Mouse (Mus musculus): Measurements from ENCODE around the gene Stbd1. TPM values are rescaled to one million over a fixed set of nuclear protein-coding genes. Genes with fewer than 3 reads are reported as not detected.

Gene Stbd1
- polyA plus RNA-seq, 1 experiment from 2014 or later = 8.2 TPM

GRCm38 (mm10) chr5:92599030-92599429 is 3.8 kb upstream of the Stbd1 start:
- 83% methylated on average over 10 of the region's 10 CpGs for WGBS
- H3K36me3 ChIP-seq = no peaks in the 10 kb centered on the region

GRCm38 (mm10) chr5:92604452-92605247 is 1.8 kb downstream of the Stbd1 start:
- no peak for DNase-seq (ENCODE audit: low spot score)
- WGBS = 88% methylated on average over 10 of the region's 10 CpGs
- peaks cover 33% of the 10 kb centered on the region for H3K27me3 ChIP-seq (ENCODE audit: insufficient read depth, poor library complexity, severe bottlenecking)
- H3K27ac ChIP-seq = no peak overlapping the region
- H3K36me3 ChIP-seq = no peaks in the 10 kb centered on the region
- H3K4me3 ChIP-seq = no peak overlapping the region
- H3K4me1 ChIP-seq (replicated peaks) = peaks cover 16% of the 10 kb centered on the region; the same call in 1 of the 2 replicates
- H3K9me3 ChIP-seq = no peaks in the 10 kb centered on the region

More at GRCm38 (mm10) chr5:92599030-92599429, 3.8 kb upstream of the Stbd1 start:
- DNase-seq (ENCODE audit: low spot score) = no peak
- Histone ChIP-seq H3K9me3 (no peaks in the 10 kb centered on the region), H3K4me1 (replicated peaks) (peaks cover 16% of the 10 kb centered on the region; the same call in 1 of the 2 replicates), H3K27me3 (ENCODE audit: insufficient read depth, poor library complexity, severe bottlenecking) (peaks cover 21% of the 10 kb centered on the region), H3K27ac (no peak overlapping the region), H3K4me3 (no peak overlapping the region)

DNA sequence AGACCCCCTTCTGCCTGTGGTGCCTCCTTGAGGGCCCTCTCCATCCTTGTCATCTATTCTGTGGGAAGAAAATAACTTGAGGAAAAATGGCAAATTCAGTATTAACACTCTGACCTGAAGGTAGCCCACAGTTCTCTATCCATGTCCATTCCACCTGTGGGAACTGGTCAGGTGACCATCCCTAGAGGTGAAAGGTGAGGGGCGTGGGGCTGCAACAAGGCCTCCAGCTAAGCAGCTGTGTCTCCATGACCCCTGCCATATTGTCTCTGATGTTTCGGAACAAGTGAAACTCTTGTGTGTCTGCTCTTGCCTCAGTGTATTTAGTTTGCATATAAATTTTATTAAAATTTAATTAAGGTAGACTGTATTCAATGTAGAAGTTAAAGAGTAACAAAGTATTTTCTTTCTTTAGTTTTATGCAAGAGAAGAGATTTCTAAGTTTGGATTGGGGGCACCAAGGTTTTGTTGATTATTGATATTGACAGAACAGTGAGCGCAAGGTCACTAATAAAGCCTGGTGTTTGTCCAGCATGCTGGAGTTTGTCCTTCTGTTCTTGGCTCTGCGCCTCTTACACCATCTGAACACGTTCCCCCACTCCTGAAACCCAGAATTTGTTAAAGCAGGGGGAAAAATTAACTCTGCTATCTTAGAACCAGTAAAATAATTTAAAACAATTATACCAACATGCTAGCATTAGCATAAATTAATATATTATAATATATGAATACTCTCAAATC is 4.8 kb downstream of the Stbd1 start:
- Histone ChIP-seq H3K27me3 (ENCODE audit: insufficient read depth, poor library complexity, severe bottlenecking) (peaks cover 18% of the 10 kb centered on the region), H3K9me3 (no peaks in the 10 kb centered on the region), H3K4me1 (replicated peaks) (peaks cover 9% of the 10 kb centered on the region; the same call in 1 of the 2 replicates), H3K27ac (no peak overlapping the region), H3K36me3 (no peaks in the 10 kb centered on the region), H3K4me3 (no peak overlapping the region)
- no peak for DNase-seq (ENCODE audit: low spot score)
- 90% methylated on average over 5 of the region's 5 CpGs for WGBS

- WGBS = 85% methylated on average over 4 of the region's 4 CpGs
Measured at GRCm38 (mm10) chr5:92612756-92613155, 9.9 kb downstream of the Stbd1 start.

DNA sequence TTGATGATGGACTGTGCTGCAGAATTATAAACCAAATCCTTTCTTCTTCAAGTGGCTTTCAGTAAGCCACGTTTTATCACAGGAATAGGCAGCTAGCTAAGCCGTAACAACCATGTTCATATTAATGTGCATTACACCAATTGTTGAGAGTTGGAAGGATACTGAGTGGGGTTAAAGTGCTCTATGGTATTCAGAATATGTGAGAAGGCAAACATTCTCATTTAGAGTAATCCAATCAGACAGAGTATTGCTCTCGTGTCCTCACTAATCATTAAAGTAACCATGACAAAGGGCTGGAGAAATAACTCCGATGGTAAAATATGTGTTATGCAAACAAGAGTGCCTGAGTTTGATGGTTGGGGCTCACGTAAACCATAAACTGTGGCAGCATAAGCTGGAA is 19.0 kb downstream of the Stbd1 start:
- no peak overlapping the region for H3K27ac ChIP-seq
- 84% methylated on average over 5 of the region's 5 CpGs for WGBS
- no peaks in the 10 kb centered on the region for H3K36me3 ChIP-seq
- H3K4me3 ChIP-seq = no peak overlapping the region
- H3K4me1 ChIP-seq (replicated peaks) = no peaks in the 10 kb centered on the region
- H3K9me3 ChIP-seq = peaks cover 5% of the 10 kb centered on the region; the same call in 1 of the 2 replicates
- no peak for DNase-seq (ENCODE audit: low spot score)
- H3K27me3 ChIP-seq (ENCODE audit: insufficient read depth, poor library complexity, severe bottlenecking) = no peaks in the 10 kb centered on the region

More at GRCm38 (mm10) chr5:92612756-92613155, 9.9 kb downstream of the Stbd1 start:
- no peaks in the 10 kb centered on the region for H3K27me3 ChIP-seq (ENCODE audit: insufficient read depth, poor library complexity, severe bottlenecking)
- H3K27ac ChIP-seq = no peak overlapping the region
- no peaks in the 10 kb centered on the region for H3K36me3 ChIP-seq
- H3K4me3 ChIP-seq = no peak overlapping the region
- no peaks in the 10 kb centered on the region for H3K4me1 ChIP-seq (replicated peaks)
- H3K9me3 ChIP-seq = no peaks in the 10 kb centered on the region
- no peak for DNase-seq (ENCODE audit: low spot score)

GRCm38 (mm10) chr5:92627896-92628295 is 25.1 kb downstream of the Stbd1 start:
- no peaks in the 10 kb centered on the region for H3K36me3 ChIP-seq
- H3K27me3 ChIP-seq (ENCODE audit: insufficient read depth, poor library complexity, severe bottlenecking) = no peaks in the 10 kb centered on the region
- H3K9me3 ChIP-seq = peaks cover 5% of the 10 kb centered on the region; the same call in 1 of the 2 replicates
- no peak overlapping the region for H3K27ac ChIP-seq
- no peaks in the 10 kb centered on the region for H3K4me1 ChIP-seq (replicated peaks)
- 85% methylated on average over 7 of the region's 7 CpGs for WGBS
- H3K4me3 ChIP-seq = no peak overlapping the region
- no peak for DNase-seq (ENCODE audit: low spot score)

- Histone ChIP-seq H3K9me3 (no peaks in the 10 kb centered on the region), H3K4me1 (replicated peaks) (no peaks in the 10 kb centered on the region), H3K36me3 (no peaks in the 10 kb centered on the region), H3K27me3 (ENCODE audit: insufficient read depth, poor library complexity, severe bottlenecking) (no peaks in the 10 kb centered on the region), H3K4me3 (no peak overlapping the region), H3K27ac (no peak overlapping the region)
- 67% methylated on average over 4 of the region's 4 CpGs for WGBS
- DNase-seq (ENCODE audit: low spot score) = no peak
Measured at GRCm38 (mm10) chr5:92633526-92633925, 30.7 kb downstream of the Stbd1 start.

- H3K4me1 ChIP-seq (replicated peaks) = no peaks in the 10 kb centered on the region
- no peak overlapping the region for H3K4me3 ChIP-seq
- no peak for DNase-seq (ENCODE audit: low spot score)
- H3K27me3 ChIP-seq (ENCODE audit: insufficient read depth, poor library complexity, severe bottlenecking) = no peaks in the 10 kb centered on the region
- no peaks in the 10 kb centered on the region for H3K36me3 ChIP-seq
- H3K27ac ChIP-seq = no peak overlapping the region
- 75% methylated on average over 3 of the region's 3 CpGs for WGBS
- H3K9me3 ChIP-seq = no peaks in the 10 kb centered on the region
Measured at GRCm38 (mm10) chr5:92634916-92635315, 32.1 kb downstream of the Stbd1 start.

DNA sequence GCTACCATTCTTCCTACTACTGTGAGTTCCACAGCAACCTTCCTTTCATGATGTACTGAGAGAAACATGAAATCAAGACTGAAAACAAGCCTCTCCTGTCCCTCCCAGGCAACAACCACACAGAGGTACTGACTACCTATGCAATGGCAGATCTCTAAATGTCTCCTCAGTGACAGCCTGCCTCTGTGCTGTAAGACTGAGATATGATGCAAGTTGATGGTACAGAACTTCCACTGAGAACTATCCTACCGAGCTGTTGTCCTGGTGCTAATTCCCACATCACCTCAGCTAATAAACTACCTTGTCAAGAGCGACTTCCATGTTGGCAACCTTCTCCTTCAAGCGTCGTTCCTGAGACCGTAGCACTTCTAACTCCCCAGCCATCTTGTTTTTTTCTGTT is 33.0 kb downstream of the Stbd1 start:
- DNase-seq (ENCODE audit: low spot score) = no peak
- Histone ChIP-seq H3K27ac (no peak overlapping the region), H3K4me1 (replicated peaks) (no peaks in the 10 kb centered on the region), H3K27me3 (ENCODE audit: insufficient read depth, poor library complexity, severe bottlenecking) (no peaks in the 10 kb centered on the region), H3K4me3 (no peak overlapping the region), H3K36me3 (no peaks in the 10 kb centered on the region), H3K9me3 (no peaks in the 10 kb centered on the region)
- 85% methylated on average over 5 of the region's 5 CpGs for WGBS

DNA sequence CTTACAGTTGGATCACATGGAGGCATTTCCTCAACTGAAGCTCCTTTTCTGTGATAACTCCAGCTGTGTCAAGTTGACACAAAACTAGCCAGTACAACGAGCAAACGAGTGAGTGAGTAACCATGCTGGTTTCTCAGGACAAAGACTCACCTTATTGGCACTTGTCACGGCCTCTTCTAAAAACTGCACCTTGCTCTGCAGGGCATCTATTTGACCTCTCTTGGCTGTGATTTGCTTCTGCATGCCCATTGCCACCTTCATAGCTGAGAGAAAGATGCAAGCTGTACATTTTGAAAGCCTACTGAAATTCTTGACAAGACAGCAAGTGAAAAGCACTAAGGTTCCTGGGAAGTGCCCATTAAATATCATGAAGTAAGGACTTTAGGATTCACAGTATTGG is 38.0 kb downstream of the Stbd1 start:
- 82% methylated on average over 3 of the region's 3 CpGs for WGBS
- Histone ChIP-seq H3K4me1 (replicated peaks) (no peaks in the 10 kb centered on the region), H3K36me3 (no peaks in the 10 kb centered on the region), H3K4me3 (no peak overlapping the region), H3K9me3 (no peaks in the 10 kb centered on the region), H3K27me3 (ENCODE audit: insufficient read depth, poor library complexity, severe bottlenecking) (no peaks in the 10 kb centered on the region), H3K27ac (no peak overlapping the region)
- DNase-seq (ENCODE audit: low spot score) = no peak

Other genes with a start within 250 kb of the Stbd1 start
- 52.7 and 65.8 TPM in 2 replicates for gene Nup54, start 167.8 kb upstream of the Stbd1 start, polyA plus RNA-seq (2016; fragmentation: Nextera tagmentation; extraction: Ambion mirVana)
- gene Scarb2, start 96.2 kb upstream of the Stbd1 start, polyA plus RNA-seq (2016; fragmentation: Nextera tagmentation; extraction: Ambion mirVana) = 9.2 and 11.8 TPM in 2 replicates
- gene Fam47e, start 48.0 kb upstream of the Stbd1 start, polyA plus RNA-seq (2016; fragmentation: Nextera tagmentation; extraction: Ambion mirVana) = 0.86 TPM in 1 of 2 replicates, not detected in the other
- gene Ccdc158, start 72.2 kb downstream of the Stbd1 start, polyA plus RNA-seq (2016; fragmentation: Nextera tagmentation; extraction: Ambion mirVana) = 0.85 and 0.90 TPM in 2 replicates
- 6.5 and 7.4 TPM in 2 replicates for gene Shroom3, start 80.4 kb downstream of the Stbd1 start, polyA plus RNA-seq (2016; fragmentation: Nextera tagmentation; extraction: Ambion mirVana)